Mouse (Mus musculus): ENCODE data around the gene Wdfy4. TPM values are rescaled to one million over a fixed set of nuclear protein-coding genes. Genes with fewer than 3 reads are reported as not detected.

The Wdfy4 gene
- polyA plus RNA-seq, 1 experiment from 2014 or later: 0.18 TPM

Other genes with a start within 250 kb of the Wdfy4 start
- 0.42 and 0.60 TPM in 2 replicates for gene Lrrc18, start 194.1 kb downstream of the Wdfy4 start, polyA plus RNA-seq (2015; fragmentation: Nextera tagmentation; extraction: Ambion mirVana)
- 3.5 and 4.1 TPM in 2 replicates for gene Arhgap22, start 28.5 kb upstream of the Wdfy4 start, polyA plus RNA-seq (2015; fragmentation: Nextera tagmentation; extraction: Ambion mirVana)

Measured in kidney, embryonic 15.5 days (tissue).